Mouse (Mus musculus) layer of hippocampus, postnatal 36 days (tissue): ENCODE data around the gene Serpina5. TPM values are rescaled to one million over a fixed set of nuclear protein-coding genes. Genes with fewer than 3 reads are reported as not detected.
"Not testable (repeated sequence)": the region's sequence is repeated elsewhere in the genome, so short reads cannot be mapped to it uniquely, and the experiment has no call there.

Source experiments
- DNase-seq, 2 experiments: peaks; one replicate each; pipeline ENCODE4 v3.0.0; 2022
- total RNA-seq, 2 experiments: library from RNA; stranded (reverse); gene quantifications; 2 replicates each; pipeline ENCODE4 v1.2.3; 2021

Serpina5 gene
- total RNA-seq, result not detected

DNA sequence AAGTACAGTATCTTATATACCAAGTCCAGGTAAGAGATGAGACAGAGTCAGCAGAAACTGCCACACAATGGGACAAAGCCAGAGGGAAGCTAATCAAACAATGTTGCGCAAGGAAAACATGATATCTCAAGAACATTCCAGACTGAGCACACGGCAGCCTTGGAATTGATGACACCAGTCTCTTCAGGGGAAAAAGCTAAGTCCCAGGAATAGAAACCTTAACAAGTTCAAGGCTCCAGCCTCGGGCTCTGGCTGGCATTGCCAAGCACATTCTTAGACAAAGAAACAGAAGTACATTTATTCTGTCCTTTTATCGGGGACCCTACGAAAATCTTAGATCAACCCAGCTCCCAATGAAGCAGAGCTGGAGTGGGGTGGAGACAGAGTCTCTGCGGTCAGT lies at the start of gene Serpina5:
Serpina5 (plus strand) TSS at position 346 of the 400 bp plus-strand sequence.
- DNase-seq, result no peak

GRCm38 (mm10) chr12:104053995-104054394 lies 46.9 kb upstream of the Serpina5 start:
- DNase-seq, result no peak

- DNase-seq, result no peak
These were observed 45.2 kb upstream of the Serpina5 start for GRCm38 (mm10) chr12:104055755-104056154.

DNA sequence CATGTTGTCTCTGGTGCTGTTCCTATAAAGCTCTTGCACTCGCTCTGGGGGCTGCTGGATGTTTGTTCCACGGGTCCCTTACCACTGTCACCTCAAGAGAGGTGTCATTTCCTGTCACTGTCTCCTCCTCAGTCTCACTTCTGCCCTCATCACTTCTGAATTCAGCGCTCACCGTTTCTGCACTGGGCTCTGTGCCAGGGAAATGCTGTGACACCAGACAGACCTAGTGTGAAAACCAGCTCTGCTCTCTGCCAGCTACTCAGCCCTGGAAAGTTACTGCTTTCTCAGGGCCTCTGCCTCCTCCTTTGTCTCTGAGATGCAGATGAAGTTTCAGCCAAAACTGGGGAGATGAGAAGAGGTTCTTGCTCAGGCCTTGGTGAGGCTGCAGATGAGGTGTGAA lies 43.9 kb upstream of the Serpina5 start:
- DNase-seq, result no peak

DNA sequence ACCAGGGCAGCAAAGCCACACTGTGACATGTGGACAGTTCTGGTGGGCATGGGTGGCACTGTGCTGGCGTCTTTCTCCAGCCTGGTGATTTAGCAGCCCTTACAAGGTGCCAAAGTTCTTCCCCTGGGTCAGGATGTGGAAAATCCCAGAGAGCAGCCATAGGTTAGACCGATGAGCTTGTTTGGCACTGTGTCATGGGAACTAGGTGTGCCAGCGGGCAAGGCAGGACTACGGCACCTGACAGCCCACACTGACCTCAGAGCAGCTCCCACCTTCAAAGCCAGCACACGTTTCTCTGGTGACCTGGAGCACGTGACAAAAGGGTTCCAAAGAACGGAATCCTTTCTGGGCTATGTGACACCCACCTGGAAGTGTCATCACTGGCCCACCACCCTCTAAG lies 43.4 kb upstream of the Serpina5 start:
- DNase-seq, result no peak

- DNase-seq, result no peak
These were observed 40.8 kb upstream of the Serpina5 start for GRCm38 (mm10) chr12:104060126-104060525.

- DNase-seq, result no peak
These were observed 39.1 kb upstream of the Serpina5 start for GRCm38 (mm10) chr12:104061862-104062261.

- no peak for DNase-seq
These were observed 36.4 kb upstream of the Serpina5 start for GRCm38 (mm10) chr12:104064532-104064931.

- no peak for DNase-seq
These were observed 35.9 kb upstream of the Serpina5 start for GRCm38 (mm10) chr12:104064996-104065395.

DNA sequence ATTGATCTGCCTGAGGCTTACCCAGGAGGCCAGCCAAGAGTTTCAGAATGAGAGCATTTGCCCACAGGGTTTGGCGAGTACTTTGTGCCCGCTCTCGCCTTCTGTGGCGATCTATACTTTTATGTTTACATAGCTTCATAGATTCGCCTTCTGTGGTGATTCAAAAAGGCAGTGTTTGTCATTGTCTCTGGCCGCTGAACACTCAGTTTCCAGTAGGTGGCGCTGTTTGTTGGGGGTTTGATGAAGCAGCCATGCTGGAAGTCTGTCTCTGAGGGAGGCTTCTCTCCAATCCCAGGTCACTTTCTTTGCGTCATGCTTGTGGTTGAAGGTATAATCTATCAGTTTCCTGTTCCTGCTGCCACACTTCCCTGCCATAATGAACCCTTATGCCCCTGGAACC lies 34.7 kb upstream of the Serpina5 start:
- peak; percentile 44 to 53 for DNase-seq

DNA sequence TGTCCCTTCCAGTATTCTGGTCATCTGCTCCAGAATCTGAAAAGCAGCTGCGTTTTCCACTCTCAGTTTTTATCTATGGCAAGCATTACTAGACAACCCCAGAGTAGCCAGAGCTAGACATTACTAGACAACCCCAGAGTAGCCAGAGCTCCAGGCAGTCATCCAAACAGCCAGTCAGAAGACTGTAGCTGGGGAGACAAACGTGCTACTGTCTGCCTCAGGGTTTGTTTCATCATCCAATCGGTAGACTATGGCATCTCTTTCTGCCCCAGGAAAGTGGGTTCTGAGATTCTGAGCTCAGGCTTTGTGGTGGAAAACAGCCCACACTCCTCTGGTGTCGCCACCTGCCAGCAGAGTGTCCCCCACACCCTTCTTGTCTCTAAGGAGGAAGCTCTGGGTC lies 33.4 kb upstream of the Serpina5 start:
- peak; percentile 56 to 58 for DNase-seq

DNA sequence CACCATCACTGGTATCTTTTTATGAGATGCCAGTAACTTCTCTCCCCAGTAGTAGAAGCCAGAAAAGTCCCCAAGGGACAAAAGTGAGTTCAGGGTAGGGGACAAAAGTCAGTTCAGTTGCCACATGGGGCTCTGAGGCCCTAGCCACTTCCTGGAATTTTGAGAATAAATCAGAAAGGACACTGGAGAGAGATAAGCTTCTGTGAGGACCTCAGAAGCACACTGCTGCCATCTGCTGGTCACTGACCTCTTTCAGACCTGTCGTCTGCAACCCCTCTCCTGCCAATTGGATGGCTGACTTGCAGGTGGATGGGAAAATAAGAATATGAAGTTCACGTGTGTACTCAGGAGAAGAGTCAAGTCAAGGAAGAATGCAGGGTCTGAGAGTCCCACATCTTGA lies 31.3 kb upstream of the Serpina5 start:
- DNase-seq, result peak; percentile 71 to 77

GRCm38 (mm10) chr12:104071708-104072107 lies 29.2 kb upstream of the Serpina5 start:
- no peak for DNase-seq

DNA sequence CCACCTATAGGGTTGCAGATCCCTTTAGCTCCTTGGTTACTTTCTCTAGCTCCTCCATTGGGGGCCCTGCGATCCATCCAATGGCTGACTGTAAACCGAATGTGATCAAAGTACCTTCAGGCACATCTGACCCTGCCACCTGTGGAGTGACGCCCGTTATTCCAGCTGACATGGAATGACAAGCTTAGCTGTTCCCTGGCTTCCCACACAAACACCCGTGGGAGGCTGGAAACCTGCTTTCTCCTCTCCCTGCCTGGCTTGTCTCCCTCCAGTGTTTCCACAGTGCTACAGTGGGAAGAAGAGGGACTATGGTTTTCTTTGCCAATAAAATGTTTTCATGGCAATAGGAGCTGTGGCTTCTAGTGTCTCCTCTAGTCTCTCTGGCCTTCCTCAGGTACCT lies 28.6 kb upstream of the Serpina5 start:
- peak in 1 of 2 experiments; percentile 52 for DNase-seq

DNA sequence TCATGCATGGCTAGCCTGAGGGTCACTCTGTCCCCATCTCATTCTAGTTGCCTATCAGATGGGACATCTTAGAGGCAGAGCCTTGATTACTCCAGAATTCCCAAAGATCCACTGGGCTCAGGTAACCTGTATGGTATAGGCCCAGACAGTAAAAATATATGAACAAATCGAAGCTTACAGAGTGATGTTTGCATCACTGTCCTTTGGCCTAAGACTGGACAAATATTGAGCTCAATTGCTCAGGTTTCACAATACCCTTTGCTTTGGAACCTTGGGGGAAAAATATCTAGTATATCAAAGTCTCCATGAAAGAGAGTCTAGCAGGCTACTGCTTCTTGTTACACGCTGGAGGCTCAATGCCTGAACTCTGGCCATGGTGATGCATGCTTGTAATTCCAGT lies 10.8 kb upstream of the Serpina5 start:
- no peak for DNase-seq

DNA sequence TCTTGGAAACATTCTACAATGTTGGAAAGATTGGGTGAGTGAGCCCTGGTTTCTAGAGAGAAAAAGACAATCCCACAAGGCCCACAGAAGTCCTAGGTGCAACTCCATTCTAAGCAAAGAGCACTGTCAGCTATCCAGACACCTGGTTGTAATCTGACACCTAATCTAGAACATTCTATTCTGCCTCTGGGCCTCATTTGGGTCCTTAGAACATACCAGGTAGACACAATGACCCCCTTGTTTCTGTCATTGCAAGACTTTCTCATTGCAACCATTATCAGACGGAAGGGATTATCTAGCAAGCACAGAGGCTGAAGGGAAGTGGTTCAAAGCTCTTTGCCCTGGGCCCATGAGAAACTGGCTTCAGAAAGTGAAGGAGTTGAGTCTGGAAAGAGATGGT lies 9.6 kb upstream of the Serpina5 start:
- no peak for DNase-seq

DNA sequence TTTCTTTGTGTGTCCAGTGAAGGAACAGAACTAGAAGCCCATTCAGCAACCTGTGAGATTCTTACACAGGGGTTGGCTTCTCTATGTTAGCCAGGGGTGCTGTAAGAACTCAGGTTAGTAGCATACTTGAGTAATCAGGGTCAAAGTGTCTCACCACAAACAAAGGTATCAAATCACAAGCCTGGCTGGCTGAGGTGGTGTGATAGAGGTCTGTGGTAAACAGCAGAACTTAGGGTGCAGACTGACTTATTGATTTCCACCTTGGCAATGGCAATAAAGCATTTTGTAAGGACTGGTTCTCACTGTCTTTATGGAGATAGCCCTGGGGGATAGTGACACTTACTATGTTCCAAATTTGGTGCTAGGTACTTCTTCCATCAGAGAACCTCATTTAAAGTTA lies 4.9 kb downstream of the Serpina5 start:
- DNase-seq, result no peak

DNA sequence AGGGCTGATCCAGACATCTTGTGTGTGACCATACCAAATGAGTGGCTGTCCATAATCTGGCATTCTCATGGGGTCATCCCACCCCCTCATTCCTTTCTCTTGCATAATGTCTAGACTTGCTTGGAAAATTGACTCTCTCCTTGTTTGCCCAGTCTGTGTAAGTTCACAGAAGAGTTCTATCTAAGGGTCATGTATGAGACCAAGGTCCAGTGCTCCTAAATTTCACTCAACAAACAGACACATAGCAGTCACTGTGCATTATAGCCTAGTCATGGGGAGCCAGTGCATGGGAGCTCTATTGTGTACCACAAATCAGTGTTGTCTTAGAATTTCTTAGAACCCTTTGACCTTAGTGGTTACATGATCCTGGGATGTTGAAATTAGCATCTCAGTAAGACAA lies 6.0 kb downstream of the Serpina5 start:
- no peak for DNase-seq

- DNase-seq, result no peak
These were observed 7.6 kb downstream of the Serpina5 start for GRCm38 (mm10) chr12:104108507-104108906.

- not testable (repeated sequence) for DNase-seq
These were observed 11.4 kb downstream of the Serpina5 start, which contains the start of gene Serpina3a for GRCm38 (mm10) chr12:104112333-104112732. Gene Serpina3a (plus strand): TSS chr12:104112724.

DNA sequence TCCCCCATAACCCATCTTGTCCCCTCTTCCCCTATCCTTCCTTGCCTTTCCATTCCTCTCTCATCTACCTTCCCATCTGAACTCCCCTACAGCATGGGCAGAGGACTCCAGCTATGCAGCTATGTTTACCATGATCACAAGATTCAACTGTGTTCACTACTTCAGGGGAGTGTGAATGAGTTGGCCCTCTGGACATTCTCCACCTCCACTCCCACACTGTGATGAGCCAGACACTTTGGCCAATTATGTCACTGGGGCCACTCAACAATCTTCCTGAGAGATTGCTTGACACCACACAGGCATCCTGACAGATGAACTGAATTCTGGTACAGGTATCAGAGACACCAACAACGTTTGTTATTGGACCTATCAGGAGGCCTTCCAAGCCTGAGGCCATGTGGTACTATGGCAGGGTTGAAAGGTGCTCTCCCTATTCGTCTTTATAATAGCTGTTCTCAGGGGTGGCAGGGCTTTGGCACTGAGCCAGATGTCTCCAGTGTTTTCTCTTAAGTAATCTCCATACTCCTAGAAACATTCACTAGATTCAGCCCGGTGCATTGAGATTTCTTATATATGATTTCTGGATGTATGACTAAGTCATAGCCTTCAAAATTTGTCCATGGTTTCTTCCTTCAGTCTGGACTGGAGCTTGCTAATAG lies 14.1 kb downstream of the Serpina5 start:
- DNase-seq, result no peak

GRCm38 (mm10) chr12:104123097-104123496 lies 22.2 kb downstream of the Serpina5 start:
- no peak for DNase-seq

DNA sequence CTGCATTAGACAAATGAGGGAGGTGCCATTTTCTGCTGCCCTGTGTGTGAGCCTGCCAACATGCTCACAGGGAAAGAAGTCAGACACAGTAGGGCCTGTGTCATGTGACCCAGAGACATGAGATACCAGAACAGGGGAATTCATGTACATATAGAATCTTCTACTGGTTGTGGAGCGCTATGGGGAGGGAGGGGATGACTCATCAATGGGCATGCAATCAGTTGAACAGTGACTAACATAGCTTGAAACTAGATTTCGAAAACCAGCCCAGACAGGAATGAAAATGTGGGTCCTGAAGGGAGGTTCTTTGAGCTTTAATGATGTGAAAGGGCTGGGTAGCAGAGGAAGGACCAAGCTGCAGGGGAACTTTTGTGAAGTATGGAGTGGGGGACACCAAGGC lies 23.1 kb downstream of the Serpina5 start:
- no peak for DNase-seq

DNA sequence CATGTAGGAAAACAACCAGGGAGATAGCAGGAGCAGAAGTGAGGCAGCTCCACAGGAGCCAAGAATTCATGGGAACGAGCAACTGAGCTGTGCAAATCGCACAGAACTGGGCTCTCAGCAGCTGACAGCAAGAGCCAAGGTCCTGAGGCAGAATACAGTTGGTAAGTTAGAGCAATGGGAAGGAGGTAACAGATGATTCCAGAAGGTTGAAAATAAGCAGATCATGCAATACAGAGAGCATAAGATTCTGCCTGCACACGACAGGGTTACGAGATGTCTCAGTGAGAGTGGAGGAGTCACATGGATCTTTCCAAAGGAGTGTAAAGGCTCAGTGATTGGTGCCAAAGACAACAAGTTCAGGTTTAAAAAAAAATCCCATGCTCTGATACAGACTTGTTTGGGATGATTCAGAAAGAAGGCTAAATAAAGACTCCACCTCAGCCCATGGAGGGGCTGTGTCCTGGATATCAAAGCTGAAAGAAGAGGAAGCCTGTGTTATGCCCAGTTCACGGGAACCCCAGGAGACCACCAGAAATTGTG lies 24.2 kb downstream of the Serpina5 start:
- DNase-seq, result no peak

DNA sequence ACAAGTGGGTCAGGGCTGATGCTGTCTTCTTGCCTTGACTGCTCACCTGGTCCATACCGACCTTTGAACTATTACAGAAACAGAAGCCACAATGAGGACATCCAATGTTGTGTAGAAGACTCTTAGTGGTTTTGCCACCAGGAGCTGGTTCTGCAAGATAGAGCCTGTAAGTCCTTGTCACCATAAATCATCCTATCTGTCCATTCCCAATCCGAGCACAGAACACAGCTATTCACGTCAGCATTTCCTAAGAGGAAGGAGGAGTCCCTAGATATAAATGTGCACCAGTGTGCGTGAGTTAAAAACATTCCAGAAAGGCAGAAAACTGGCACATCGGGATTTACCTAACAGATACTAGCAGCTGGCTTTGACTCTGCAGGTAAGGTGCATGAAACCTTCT lies 26.8 kb downstream of the Serpina5 start, which contains the start of gene Serpina3b:
Serpina3b (plus strand) TSS at position 301 of the 400 bp plus-strand sequence.
- no peak for DNase-seq
